Mouse (Mus musculus): ENCODE data around the gene Peg12. TPM values are rescaled to one million over a fixed set of nuclear protein-coding genes. Genes with fewer than 3 reads are reported as not detected.

Gene Peg12
- polyA plus RNA-seq (2012; ENCODE audit: insufficient read depth, insufficient read length, low replicate concordance, missing spikeins), result not detected in 2 replicates

GRCm38 (mm10) chr7:62463878-62464755 lies at the start of gene Peg12:
Gene Peg12 (minus strand): TSS chr7:62464510.
- Histone ChIP-seq H3K4me1 (ENCODE audit: control insufficient read depth, insufficient read depth, low read length) (no peaks in the 10 kb centered on the region), H3K27ac (ENCODE audit: insufficient read depth, low read depth, low read length) (no peak within 1 kb of the TSS), H3K4me3 (ENCODE audit: insufficient read depth, low read depth, low read length) (peak within 1 kb of the TSS; percentile 44)
- WGBS, result 27% methylated on average over 82 of the region's 82 CpGs
- TF ChIP-seq POLR2A (IDR thresholded peaks at IDR 0.05; ENCODE audit: insufficient read depth, low read depth, low read length), result no peak
- no peak for TF ChIP-seq CTCF (IDR thresholded peaks at IDR 0.05; ENCODE audit: insufficient read depth, low read depth, low read length)

- no peak for TF ChIP-seq CTCF (IDR thresholded peaks at IDR 0.05; ENCODE audit: insufficient read depth, low read depth, low read length)
- TF ChIP-seq POLR2A (IDR thresholded peaks at IDR 0.05; ENCODE audit: insufficient read depth, low read depth, low read length), result no peak
- WGBS, result 24% methylated on average over 2 of the region's 2 CpGs
- Histone ChIP-seq H3K4me3 (ENCODE audit: insufficient read depth, low read depth, low read length) (no peak overlapping the region), H3K27ac (ENCODE audit: insufficient read depth, low read depth, low read length) (no peak overlapping the region), H3K4me1 (ENCODE audit: control insufficient read depth, insufficient read depth, low read length) (no peaks in the 10 kb centered on the region)
Observed at GRCm38 (mm10) chr7:62486139-62486538, 21.8 kb upstream of the Peg12 start.

GRCm38 (mm10) chr7:62463007-62463877 lies 1.1 kb downstream of the Peg12 start:
- H3K4me1 ChIP-seq (ENCODE audit: control insufficient read depth, insufficient read depth, low read length), result no peaks in the 10 kb centered on the region
- no peak for TF ChIP-seq CTCF (IDR thresholded peaks at IDR 0.05; ENCODE audit: insufficient read depth, low read depth, low read length)
- no peak for TF ChIP-seq POLR2A (IDR thresholded peaks at IDR 0.05; ENCODE audit: insufficient read depth, low read depth, low read length)
- H3K4me3 ChIP-seq (ENCODE audit: insufficient read depth, low read depth, low read length), result peak overlapping the region; percentile 44
- no peak overlapping the region for H3K27ac ChIP-seq (ENCODE audit: insufficient read depth, low read depth, low read length)
- 30% methylated on average over 55 of the region's 55 CpGs for WGBS

- H3K27ac ChIP-seq (ENCODE audit: insufficient read depth, low read depth, low read length), result no peak overlapping the region
- H3K4me1 ChIP-seq (ENCODE audit: control insufficient read depth, insufficient read depth, low read length), result no peaks in the 10 kb centered on the region
- TF ChIP-seq POLR2A (IDR thresholded peaks at IDR 0.05; ENCODE audit: insufficient read depth, low read depth, low read length) (no peak), CTCF (IDR thresholded peaks at IDR 0.05; ENCODE audit: insufficient read depth, low read depth, low read length) (no peak)
- WGBS, result 36% methylated on average over 13 of the region's 13 CpGs
- H3K4me3 ChIP-seq (ENCODE audit: insufficient read depth, low read depth, low read length), result no peak overlapping the region
Observed at GRCm38 (mm10) chr7:62462229-62463006, 1.9 kb downstream of the Peg12 start.

- Histone ChIP-seq H3K27ac (ENCODE audit: insufficient read depth, low read depth, low read length) (no peak overlapping the region), H3K4me3 (ENCODE audit: insufficient read depth, low read depth, low read length) (no peak overlapping the region), H3K4me1 (ENCODE audit: control insufficient read depth, insufficient read depth, low read length) (no peaks in the 10 kb centered on the region)
- WGBS, result 45% methylated on average over 2 of the region's 2 CpGs
- TF ChIP-seq POLR2A (IDR thresholded peaks at IDR 0.05; ENCODE audit: insufficient read depth, low read depth, low read length), result no peak
- no peak for TF ChIP-seq CTCF (IDR thresholded peaks at IDR 0.05; ENCODE audit: insufficient read depth, low read depth, low read length)
Observed at GRCm38 (mm10) chr7:62452353-62452752, 12.0 kb downstream of the Peg12 start.

GRCm38 (mm10) chr7:62445431-62446165 lies 18.7 kb downstream of the Peg12 start:
- TF ChIP-seq POLR2A (IDR thresholded peaks at IDR 0.05; ENCODE audit: insufficient read depth, low read depth, low read length) (no peak), CTCF (IDR thresholded peaks at IDR 0.05; ENCODE audit: insufficient read depth, low read depth, low read length) (no peak)
- Histone ChIP-seq H3K27ac (ENCODE audit: insufficient read depth, low read depth, low read length) (no peak overlapping the region), H3K4me3 (ENCODE audit: insufficient read depth, low read depth, low read length) (no peak overlapping the region), H3K4me1 (ENCODE audit: control insufficient read depth, insufficient read depth, low read length) (no peaks in the 10 kb centered on the region)

- WGBS, result 49% methylated on average over 2 of the region's 2 CpGs
- TF ChIP-seq CTCF (IDR thresholded peaks at IDR 0.05; ENCODE audit: insufficient read depth, low read depth, low read length) (no peak), POLR2A (IDR thresholded peaks at IDR 0.05; ENCODE audit: insufficient read depth, low read depth, low read length) (no peak)
- H3K4me1 ChIP-seq (ENCODE audit: control insufficient read depth, insufficient read depth, low read length), result no peaks in the 10 kb centered on the region
- no peak overlapping the region for H3K27ac ChIP-seq (ENCODE audit: insufficient read depth, low read depth, low read length)
- no peak overlapping the region for H3K4me3 ChIP-seq (ENCODE audit: insufficient read depth, low read depth, low read length)
Observed at GRCm38 (mm10) chr7:62436394-62436793, 27.9 kb downstream of the Peg12 start.

- 39% methylated on average over 3 of the region's 3 CpGs for WGBS
- no peak overlapping the region for H3K27ac ChIP-seq (ENCODE audit: insufficient read depth, low read depth, low read length)
- TF ChIP-seq CTCF (IDR thresholded peaks at IDR 0.05; ENCODE audit: insufficient read depth, low read depth, low read length) (no peak), POLR2A (IDR thresholded peaks at IDR 0.05; ENCODE audit: insufficient read depth, low read depth, low read length) (no peak)
- no peak overlapping the region for H3K4me3 ChIP-seq (ENCODE audit: insufficient read depth, low read depth, low read length)
- H3K4me1 ChIP-seq (ENCODE audit: control insufficient read depth, insufficient read depth, low read length), result no peaks in the 10 kb centered on the region
Observed at GRCm38 (mm10) chr7:62433243-62433642, 31.1 kb downstream of the Peg12 start.
